Mouse (Mus musculus): ENCODE measurements around the gene Selenon.

DNA sequence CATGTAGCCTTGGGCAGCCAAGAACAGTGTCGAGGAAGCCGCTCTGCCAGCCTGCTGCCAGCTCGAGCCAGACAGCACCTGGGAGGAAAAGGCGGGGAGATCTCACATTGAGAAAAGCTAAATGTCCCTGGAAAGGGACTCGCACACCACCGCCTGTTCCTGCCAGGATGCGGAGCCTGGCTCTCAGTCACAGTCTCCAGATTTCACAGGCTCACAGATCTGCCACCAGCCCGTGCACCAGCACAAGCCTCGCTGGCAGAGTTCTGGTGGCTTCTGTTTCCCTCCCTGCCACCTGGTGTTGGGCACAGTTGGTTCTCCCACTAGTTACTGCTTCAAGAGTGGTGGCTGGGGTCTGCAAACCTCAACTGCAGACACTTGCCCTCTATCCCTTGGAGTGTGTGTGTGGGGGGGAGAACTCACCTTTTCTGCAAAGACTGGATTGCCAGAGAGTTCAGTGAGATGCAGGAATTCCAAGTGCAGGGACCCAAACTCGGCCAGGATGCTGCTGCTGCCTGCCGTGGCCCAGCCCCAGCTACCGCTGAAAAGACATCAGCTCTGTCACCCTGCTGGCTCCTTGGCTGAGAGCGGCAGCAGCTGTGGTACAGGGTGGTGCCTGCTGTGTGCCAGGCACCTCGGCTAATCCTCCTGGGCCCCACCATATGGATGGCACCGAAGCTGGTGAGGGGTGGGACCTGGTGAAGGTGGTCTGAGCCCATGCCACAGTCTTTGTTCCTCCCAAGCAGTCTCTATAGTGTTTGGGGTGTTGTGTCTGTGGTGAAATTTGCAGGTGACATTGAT lies 28.6 kb upstream of the Selenon start:
- TF ChIP-seq POLR2A (IDR thresholded peaks at IDR 0.05; ENCODE audit: borderline replicate concordance, low read depth, low read length): no peak
- no peak for TF ChIP-seq CTCF (IDR thresholded peaks at IDR 0.05; ENCODE audit: low read depth, low read length)
